Mouse (Mus musculus) duodenum, adult 2 months (tissue): ENCODE measurements around the gene Vasn. TPM values are rescaled to one million over a fixed set of nuclear protein-coding genes. Genes with fewer than 3 reads are reported as not detected.

Source experiments
- polyA plus RNA-seq: library from polyadenylated mRNA; depleted of rRNA; stranded (reverse); fragments of >200 nt; gene quantifications from 2 replicates; pipeline ENCODE4 v1.2.3, GENCODE M21; 2012; ENCODE audit warnings: low replicate concordance; rRNA removed

Vasn gene
- 6.7 and 11.5 TPM in 2 replicates for polyA plus RNA-seq

GRCm38 (mm10) chr16:4639831-4640237 is at the start of gene Vasn, which contains the start of gene Dnaja3:
Vasn (plus strand) TSS chr16:4639941.
Dnaja3 (plus strand) TSS chr16:4639989.

GRCm38 (mm10) chr16:4593971-4594813 is 45.5 kb upstream of the Vasn start, which contains the start of gene Glis2:
Glis2 (plus strand) TSS chr16:4594713.

GRCm38 (mm10) chr16:4624481-4625110 is 15.1 kb upstream of the Vasn start, which contains the start of gene Pam16:
Pam16 (minus strand) TSS chr16:4624988.

GRCm38 (mm10) chr16:4679121-4680018 is 39.6 kb downstream of the Vasn start, which contains the start of gene Coro7:
Coro7 (minus strand) TSS chr16:4679777.

Other genes with a start within 250 kb of the Vasn start
- 5.6 and 7.1 TPM in 2 replicates for gene Adcy9, start 219.4 kb upstream of the Vasn start, polyA plus RNA-seq
- 0.32 and 0.83 TPM in 2 replicates for gene Srl, start 98.1 kb upstream of the Vasn start, polyA plus RNA-seq
- gene Tfap4, start 80.1 kb upstream of the Vasn start, polyA plus RNA-seq = 6.4 and 7.5 TPM in 2 replicates
- gene Glis2, start 45.2 kb upstream of the Vasn start, polyA plus RNA-seq = 6.6 and 8.2 TPM in 2 replicates
- 8.4 and 11.4 TPM in 2 replicates for gene Pam16, start 15.0 kb upstream of the Vasn start, polyA plus RNA-seq
- gene Dnaja3, start within 50 bp of the Vasn start, polyA plus RNA-seq = 11.5 and 14.3 TPM in 2 replicates
- 77.5 and 83.3 TPM in 2 replicates for gene Coro7, start 39.8 kb downstream of the Vasn start, polyA plus RNA-seq
- gene Nmral1, start 79.4 kb downstream of the Vasn start, polyA plus RNA-seq = 2.5 and 5.1 TPM in 2 replicates
- gene Hmox2, start 86.4 kb downstream of the Vasn start, polyA plus RNA-seq = 19.9 and 20.9 TPM in 2 replicates
- 138 and 207 TPM in 2 replicates for gene Cdip1, start 150.4 kb downstream of the Vasn start, polyA plus RNA-seq
- not detected in 2 replicates for gene 4930562C15Rik, start 195.5 kb downstream of the Vasn start, polyA plus RNA-seq
- 34.9 and 38.2 TPM in 2 replicates for gene Ubald1, start 240.4 kb downstream of the Vasn start, polyA plus RNA-seq
- gene Mgrn1, start 246.3 kb downstream of the Vasn start, polyA plus RNA-seq = 128 and 172 TPM in 2 replicates